Mouse (Mus musculus) liver, embryonic 13.5 days (tissue): ENCODE results near the gene 4931429L15Rik. TPM values are rescaled to one million over a fixed set of nuclear protein-coding genes. Genes with fewer than 3 reads are reported as not detected.
A peak's percentile ranks its signal among the peaks of the same experiment; 100 is the strongest.
"Not testable (repeated sequence)": the region's sequence is repeated elsewhere in the genome, so short reads cannot be mapped to it uniquely, and the experiment has no call there.

Source experiments
- ATAC-seq: fragments of 200-750 bp; cut with Nextera tagmentation; 2 replicates; pipeline ENCODE4 v1.8.0; 2017; ENCODE audit warnings: low read depth, mild to moderate bottlenecking, moderate number of reproducible peaks, moderate library complexity
- DNase-seq: peaks from one replicate; pipeline ENCODE4 v3.0.0; 2022
- H3K27ac ChIP-seq: fragments of 300-500 bp; sonication (generic); 2 replicates; pipeline ENCODE4 v1.5.1; 2015; ENCODE audit warnings: moderate library complexity, mild to moderate bottlenecking, inconsistent platforms
- H3K27me3 ChIP-seq: fragments of 300-500 bp; sonication (generic); 2 replicates; pipeline ENCODE4 v1.6.1; 2015; ENCODE audit warnings: mild to moderate bottlenecking, inconsistent platforms
- H3K36me3 ChIP-seq: fragments of 300-500 bp; sonication (generic); 2 replicates; pipeline ENCODE4 v1.6.1; 2015; ENCODE audit warnings: mild to moderate bottlenecking, inconsistent platforms
- H3K4me1 ChIP-seq: fragments of 300-500 bp; sonication (generic); replicated peaks from 2 replicates; pipeline ENCODE4 v1.6.1; 2015; ENCODE audit warnings: inconsistent platforms
- H3K4me2 ChIP-seq: fragments of 300-500 bp; sonication (generic); 2 replicates; pipeline ENCODE4 v1.6.1; 2015; ENCODE audit warnings: inconsistent platforms, mild to moderate bottlenecking, moderate library complexity
- H3K4me3 ChIP-seq: fragments of 300-500 bp; sonication (generic); replicated peaks from 2 replicates; pipeline ENCODE4 v1.5.1; 2015; ENCODE audit warnings: mild to moderate bottlenecking, inconsistent platforms
- H3K9ac ChIP-seq: fragments of 300-500 bp; sonication (generic); 2 replicates; pipeline ENCODE4 v1.6.1; 2015; ENCODE audit warnings: mild to moderate bottlenecking, inconsistent platforms
- H3K9me3 ChIP-seq: fragments of 300-500 bp; sonication (generic); replicated peaks from 2 replicates; pipeline ENCODE4 v1.6.1; 2016; ENCODE audit warnings: inconsistent platforms
- WGBS: fragments of 180-500 bp; shearing (Covaris S2); methylation state at CpG from one replicate; pipeline ENCODE4 v1.1.7; 2015; ENCODE audit not compliant: insufficient replicate concordance; 5-methylcytosine and 5-hydroxymethylcytosine counted together
- polyA plus RNA-seq: library from polyadenylated mRNA; unstranded; fragments of >200 nt; fragmentation: Nextera tagmentation; extraction: Ambion mirVana; gene quantifications from 2 replicates; pipeline ENCODE4 v1.2.1, GENCODE M21; 2015

4931429L15Rik gene
- polyA plus RNA-seq, 1 experiment from 2014 or later, result not detected

- H3K27ac ChIP-seq, result no peak overlapping the region
- 54% methylated on average over 7 of the region's 7 CpGs for WGBS
- no peaks in the 10 kb centered on the region for H3K9me3 ChIP-seq
- DNase-seq (no peak), ATAC-seq (no peak)
- H3K4me3 ChIP-seq, result no peak overlapping the region
- no peak overlapping the region for H3K9ac ChIP-seq
- no peak overlapping the region for H3K4me2 ChIP-seq
- H3K4me1 ChIP-seq, result no peaks in the 10 kb centered on the region
- peaks cover 22% of the 10 kb centered on the region for H3K27me3 ChIP-seq
- no peaks in the 10 kb centered on the region for H3K36me3 ChIP-seq
Observed at GRCm38 (mm10) chr9:46337331-46337730, 17.5 kb upstream of the 4931429L15Rik start.

- not testable (repeated sequence) for ATAC-seq, H3K9me3 ChIP-seq, DNase-seq, H3K36me3 ChIP-seq, H3K27ac ChIP-seq, H3K9ac ChIP-seq, H3K4me2 ChIP-seq, H3K4me1 ChIP-seq, H3K4me3 ChIP-seq
- peaks cover 22% of the 10 kb centered on the region for H3K27me3 ChIP-seq
- WGBS, result 64% methylated on average over 13 of the region's 14 CpGs
Observed at GRCm38 (mm10) chr9:46336294-46336693, 16.5 kb upstream of the 4931429L15Rik start.

- WGBS, result 57% methylated on average over 10 of the region's 10 CpGs
- ATAC-seq (no peak), DNase-seq (no peak)
- Histone ChIP-seq H3K27ac (no peak overlapping the region), H3K4me3 (no peak overlapping the region), H3K9ac (no peak overlapping the region), H3K4me2 (no peak overlapping the region), H3K36me3 (no peaks in the 10 kb centered on the region), H3K9me3 (no peaks in the 10 kb centered on the region), H3K4me1 (no peaks in the 10 kb centered on the region), H3K27me3 (peaks cover 25% of the 10 kb centered on the region)
Observed at GRCm38 (mm10) chr9:46335461-46335995, 15.7 kb upstream of the 4931429L15Rik start.

GRCm38 (mm10) chr9:46334471-46335025 is 14.8 kb upstream of the 4931429L15Rik start:
- no peak for DNase-seq

GRCm38 (mm10) chr9:46331301-46331700 is 11.5 kb upstream of the 4931429L15Rik start:
- WGBS, result 54% methylated on average over 1 of the region's 1 CpGs
- H3K27ac ChIP-seq, result no peak overlapping the region
- no peak for DNase-seq

More at GRCm38 (mm10) chr9:46334471-46335025, 14.8 kb upstream of the 4931429L15Rik start:
- H3K27me3 ChIP-seq, result peaks cover 33% of the 10 kb centered on the region
- WGBS, result 35% methylated on average over 26 of the region's 26 CpGs
- H3K9me3 ChIP-seq, result no peaks in the 10 kb centered on the region
- H3K36me3 ChIP-seq, result no peaks in the 10 kb centered on the region
- no peak for ATAC-seq
- H3K4me3 ChIP-seq, result no peak overlapping the region
- H3K9ac ChIP-seq, result no peak overlapping the region
- 0 out of 2 replicates have a peak, but pooled peaks cover 2% of the 10 kb centered on the region for H3K4me1 ChIP-seq
- H3K4me2 ChIP-seq, result no peak overlapping the region
- H3K27ac ChIP-seq, result no peak overlapping the region

GRCm38 (mm10) chr9:46330586-46330895 is 10.8 kb upstream of the 4931429L15Rik start:
- no peaks in the 10 kb centered on the region for H3K9me3 ChIP-seq
- H3K4me1 ChIP-seq, result peaks cover 14% of the 10 kb centered on the region
- no peak overlapping the region for H3K4me3 ChIP-seq
- no peak overlapping the region for H3K9ac ChIP-seq
- H3K36me3 ChIP-seq, result no peaks in the 10 kb centered on the region
- DNase-seq (no peak), ATAC-seq (no peak)
- no peak overlapping the region for H3K4me2 ChIP-seq
- 33% methylated on average over 6 of the region's 6 CpGs for WGBS
- no peak overlapping the region for H3K27ac ChIP-seq
- H3K27me3 ChIP-seq, result peaks cover 43% of the 10 kb centered on the region

More at GRCm38 (mm10) chr9:46331301-46331700, 11.5 kb upstream of the 4931429L15Rik start:
- Histone ChIP-seq H3K4me3 (no peak overlapping the region), H3K4me1 (peaks cover 14% of the 10 kb centered on the region), H3K36me3 (no peaks in the 10 kb centered on the region), H3K9me3 (no peaks in the 10 kb centered on the region), H3K9ac (no peak overlapping the region), H3K4me2 (no peak overlapping the region), H3K27me3 (peaks cover 45% of the 10 kb centered on the region)
- ATAC-seq, result no peak

- H3K36me3 ChIP-seq, result no peaks in the 10 kb centered on the region
- 14% methylated on average over 24 of the region's 24 CpGs for WGBS
- peaks cover 38% of the 10 kb centered on the region for H3K27me3 ChIP-seq
- H3K27ac ChIP-seq, result no peak overlapping the region
- H3K4me1 ChIP-seq, result peaks cover 14% of the 10 kb centered on the region
- ATAC-seq, result no peak
- H3K9me3 ChIP-seq, result no peaks in the 10 kb centered on the region
- no peak overlapping the region for H3K9ac ChIP-seq
- no peak for DNase-seq
- H3K4me3 ChIP-seq, result no peak overlapping the region
- no peak overlapping the region for H3K4me2 ChIP-seq
Observed at GRCm38 (mm10) chr9:46329801-46330585, 10.2 kb upstream of the 4931429L15Rik start.

- H3K9ac ChIP-seq, result peak overlapping the region; percentile 33; the same call in 1 of the 2 replicates
- no peak overlapping the region for H3K27ac ChIP-seq
- H3K4me1 ChIP-seq, result peaks cover 14% of the 10 kb centered on the region
- H3K27me3 ChIP-seq, result peaks cover 31% of the 10 kb centered on the region
- no peaks in the 10 kb centered on the region for H3K9me3 ChIP-seq
- H3K4me3 ChIP-seq, result peak overlapping the region; percentile 44
- H3K4me2 ChIP-seq, result peak overlapping the region; percentile 67
- H3K36me3 ChIP-seq, result no peaks in the 10 kb centered on the region
- ATAC-seq (no peak), DNase-seq (no peak)
- 3% methylated on average over 19 of the region's 19 CpGs for WGBS
Observed at GRCm38 (mm10) chr9:46329250-46329648, 9.5 kb upstream of the 4931429L15Rik start.

- ATAC-seq (peak; percentile 23; the same call in 1 of the 2 replicates), DNase-seq (no peak)
- Histone ChIP-seq H3K36me3 (no peaks in the 10 kb centered on the region), H3K4me1 (peaks cover 14% of the 10 kb centered on the region), H3K27ac (no peak overlapping the region), H3K4me2 (peak overlapping the region; percentile 67), H3K9me3 (no peaks in the 10 kb centered on the region), H3K9ac (peak overlapping the region; percentile 33; the same call in 1 of the 2 replicates), H3K4me3 (peak overlapping the region; percentile 44), H3K27me3 (peaks cover 27% of the 10 kb centered on the region)
- 9% methylated on average over 30 of the region's 30 CpGs for WGBS
Observed at GRCm38 (mm10) chr9:46328572-46329249, 8.9 kb upstream of the 4931429L15Rik start.

GRCm38 (mm10) chr9:46327706-46328571 is 8.2 kb upstream of the 4931429L15Rik start:
- peak; percentile 26 for DNase-seq
- Histone ChIP-seq H3K27me3 (peaks cover 23% of the 10 kb centered on the region), H3K9ac (no peak overlapping the region), H3K4me2 (peak overlapping the region; percentile 67), H3K9me3 (no peaks in the 10 kb centered on the region), H3K4me3 (no peak overlapping the region), H3K36me3 (no peaks in the 10 kb centered on the region), H3K27ac (no peak overlapping the region), H3K4me1 (peaks cover 14% of the 10 kb centered on the region)
- 52% methylated on average over 25 of the region's 25 CpGs for WGBS
- no peak for ATAC-seq
